Mouse (Mus musculus) liver (tissue): Measurements from ENCODE around the gene Marcks.

Source experiments
- DNase-seq: peaks from one replicate; pipeline ENCODE4 v3.0.0-alpha.2; 2020; ENCODE audit warnings: mixed read lengths

Gene Marcks

GRCm38 (mm10) chr10:37138778-37139442 lies at the start of gene Marcks:
Gene Marcks, minus strand, starts transcription at chr10:37138920.
- peak; percentile 85 for DNase-seq

DNA sequence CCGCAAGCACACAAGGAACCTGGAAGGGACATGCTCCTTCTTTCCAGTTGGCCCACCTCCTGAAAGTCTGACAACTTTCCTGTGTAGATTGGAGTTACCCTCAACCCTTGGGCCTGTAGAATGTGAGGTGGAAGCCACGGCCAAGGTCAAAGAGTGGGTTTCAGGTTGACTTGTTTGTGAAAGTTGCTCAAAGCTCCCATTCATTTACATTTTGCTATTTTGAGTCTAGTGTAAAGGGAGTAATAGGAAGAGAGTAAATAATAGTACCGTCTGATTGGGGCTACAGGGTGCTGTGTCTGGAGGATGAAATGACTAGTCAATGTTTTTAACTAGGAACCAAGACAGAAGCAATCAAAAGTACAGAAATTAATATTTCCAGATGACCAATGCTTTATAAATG lies 38.4 kb upstream of the Marcks start:
- no peak for DNase-seq

- DNase-seq = no peak
Observed at GRCm38 (mm10) chr10:37172416-37172950, 33.8 kb upstream of the Marcks start.

GRCm38 (mm10) chr10:37171711-37172415 lies 33.1 kb upstream of the Marcks start:
- no peak for DNase-seq

DNA sequence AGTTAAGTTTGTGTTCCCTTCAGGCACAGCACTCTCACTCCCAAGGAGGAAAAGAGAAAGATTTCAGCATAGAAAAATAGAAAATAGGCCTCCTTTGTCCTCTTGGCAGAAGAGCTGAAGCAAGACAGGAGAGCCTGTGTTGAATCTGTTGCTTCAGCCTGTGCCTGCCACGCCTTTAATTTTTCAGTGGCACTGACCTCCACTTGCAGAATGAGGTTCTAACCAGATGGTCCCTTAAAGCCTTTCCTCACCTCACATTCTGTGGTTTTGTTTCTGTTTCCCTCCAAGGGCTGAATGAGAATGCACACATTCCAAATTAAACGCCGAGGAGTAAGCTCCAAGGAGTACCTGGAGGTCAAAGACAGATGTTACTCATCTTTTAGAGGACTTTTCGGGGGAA lies 32.2 kb upstream of the Marcks start:
- no peak for DNase-seq

DNA sequence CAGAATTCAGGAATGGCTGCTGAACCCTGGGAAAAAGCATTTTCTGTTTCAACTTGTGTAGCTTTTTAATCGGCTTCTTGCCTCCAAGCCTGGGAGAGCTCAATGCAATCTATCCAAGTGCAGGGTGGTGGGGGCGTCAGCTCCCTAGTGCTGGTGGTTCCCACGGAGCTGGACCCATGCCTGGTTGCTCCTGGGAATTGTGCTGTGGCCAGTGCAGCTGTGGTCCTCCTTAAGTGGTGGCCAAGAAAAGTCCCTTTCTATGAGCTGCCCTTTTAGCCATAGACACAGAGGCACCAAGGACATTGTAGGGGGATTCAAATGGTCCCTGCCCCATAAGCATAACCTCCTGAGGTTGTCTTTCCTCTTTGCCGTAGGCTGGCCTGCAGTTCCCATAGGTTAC lies 31.7 kb upstream of the Marcks start:
- no peak for DNase-seq

GRCm38 (mm10) chr10:37167527-37167926 lies 28.8 kb upstream of the Marcks start:
- DNase-seq = no peak

DNA sequence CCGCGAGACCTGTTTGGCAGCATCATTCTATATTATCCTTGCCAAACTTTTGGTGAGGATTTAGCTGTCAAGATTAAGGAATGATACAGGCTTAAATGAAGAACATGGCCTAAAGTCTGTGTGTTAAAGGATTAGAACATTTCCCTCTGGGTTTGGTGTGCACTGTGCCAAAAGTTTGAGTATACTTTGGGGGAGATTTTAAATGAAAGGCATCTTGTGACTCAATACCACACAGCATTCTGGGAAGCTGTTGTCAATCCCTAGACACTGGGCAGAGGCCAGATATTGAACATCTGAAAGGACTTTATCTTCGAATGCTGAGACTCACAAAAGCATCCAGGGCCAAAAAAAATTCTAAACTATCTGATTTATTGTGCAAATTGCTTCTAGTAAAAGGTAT lies 21.0 kb upstream of the Marcks start:
- DNase-seq = no peak

DNA sequence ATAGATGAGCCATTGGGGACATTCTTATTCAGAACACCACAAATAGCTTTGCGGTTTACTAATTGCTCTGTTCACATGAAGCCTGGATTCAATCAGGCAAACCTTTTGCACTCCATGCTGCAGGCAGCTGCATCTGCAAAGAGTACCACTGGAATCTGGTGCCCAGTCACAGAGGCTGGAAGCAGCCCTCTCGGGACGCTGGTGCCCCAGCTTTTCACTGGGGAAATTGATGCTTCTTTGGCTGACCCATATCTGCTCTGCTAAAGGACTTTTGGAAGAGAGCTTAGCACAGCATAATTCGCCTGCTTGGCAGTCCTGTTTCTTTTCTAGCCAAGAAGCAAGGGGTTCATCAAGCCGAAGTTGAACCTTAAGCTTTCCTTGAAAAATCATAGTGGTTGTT lies 18.4 kb upstream of the Marcks start:
- no peak for DNase-seq

DNA sequence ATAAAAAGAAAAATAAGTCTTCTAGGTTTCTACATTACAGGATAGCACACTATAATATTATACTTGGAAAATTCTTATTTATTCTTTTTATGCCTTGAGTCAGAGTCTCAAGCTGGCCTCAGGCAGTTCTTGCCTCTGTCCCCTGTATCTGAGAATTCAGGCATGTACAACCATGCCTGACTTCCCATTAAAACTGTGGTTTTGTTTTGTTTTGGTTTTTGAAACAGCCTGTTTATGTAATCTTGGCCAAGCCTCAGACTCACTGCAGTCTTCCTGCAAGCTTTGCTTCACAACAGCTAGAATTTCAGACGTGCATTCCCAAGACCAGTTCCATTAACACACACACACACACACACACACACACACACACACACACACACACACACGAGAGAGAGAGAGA lies 16.4 kb upstream of the Marcks start:
- DNase-seq = no peak

- no peak for DNase-seq
Observed at GRCm38 (mm10) chr10:37151539-37152271, 13.0 kb upstream of the Marcks start.

GRCm38 (mm10) chr10:37148016-37148415 lies 9.3 kb upstream of the Marcks start:
- no peak for DNase-seq

- DNase-seq = no peak
Observed at GRCm38 (mm10) chr10:37145456-37145855, 6.7 kb upstream of the Marcks start.

- DNase-seq = no peak
Observed at GRCm38 (mm10) chr10:37141621-37142020, 2.9 kb upstream of the Marcks start.

DNA sequence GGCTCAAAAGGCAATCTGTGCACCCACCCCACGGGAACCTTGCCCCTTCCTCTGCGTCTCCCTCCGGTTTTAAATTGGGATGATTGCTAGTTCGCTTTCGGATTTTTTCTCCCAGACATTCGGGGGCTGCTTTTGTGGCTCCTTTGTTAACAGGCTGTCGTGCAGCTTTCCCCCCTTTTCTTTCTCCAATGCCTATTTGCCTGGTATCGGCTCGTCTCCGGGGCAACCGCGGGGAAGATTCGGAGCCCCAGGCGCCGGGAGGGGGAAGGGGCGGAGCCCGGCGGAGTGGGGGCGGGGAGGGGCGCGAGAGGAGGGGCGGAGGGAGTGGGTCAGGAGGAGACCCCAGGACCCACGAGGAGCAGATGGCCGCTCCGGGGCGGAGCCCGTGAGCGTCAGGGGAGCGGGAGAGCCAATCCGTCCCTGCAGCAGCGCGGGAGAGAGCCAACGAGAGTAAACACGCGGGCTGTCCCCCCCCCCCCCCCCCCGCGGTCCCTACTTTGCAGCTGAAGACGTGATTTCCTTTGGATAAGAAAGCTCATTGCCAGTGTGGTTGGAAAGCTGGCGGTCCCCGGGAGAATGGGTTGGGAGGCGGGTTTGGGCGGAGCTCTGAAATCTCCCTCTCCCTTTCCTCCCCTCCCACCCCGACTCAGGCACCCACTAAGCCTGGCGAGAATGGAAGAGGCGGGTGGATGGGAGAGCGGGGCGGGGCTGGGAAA lies 2.2 kb upstream of the Marcks start:
- DNase-seq = peak; percentile 85

DNA sequence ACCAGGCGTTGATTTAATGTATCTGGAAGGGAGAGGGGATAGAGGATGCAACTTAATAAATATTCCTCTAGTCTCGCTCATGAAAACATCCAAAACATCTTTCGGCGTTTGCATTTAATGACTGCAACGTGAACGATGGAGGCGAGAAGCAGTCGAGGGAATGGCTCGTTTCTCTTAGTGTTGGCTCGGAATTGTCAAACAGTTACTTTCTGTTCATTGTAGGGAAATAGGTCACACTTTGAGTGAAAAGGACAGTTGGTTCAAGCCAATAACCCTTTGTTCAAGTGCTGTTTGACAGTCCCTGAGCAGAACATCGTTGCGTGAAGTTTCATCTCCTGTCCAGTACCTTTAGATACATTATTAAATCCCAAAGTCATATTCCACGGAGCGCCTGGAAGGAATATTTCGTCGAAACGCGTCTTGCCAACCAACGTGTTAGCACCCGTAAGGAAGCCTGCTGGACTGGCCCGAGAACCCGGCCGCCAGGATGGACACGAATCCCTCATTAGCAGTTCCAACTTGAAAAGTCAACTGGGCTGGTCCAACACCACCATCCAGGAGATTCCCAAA lies 1.5 kb upstream of the Marcks start:
- DNase-seq = no peak

DNA sequence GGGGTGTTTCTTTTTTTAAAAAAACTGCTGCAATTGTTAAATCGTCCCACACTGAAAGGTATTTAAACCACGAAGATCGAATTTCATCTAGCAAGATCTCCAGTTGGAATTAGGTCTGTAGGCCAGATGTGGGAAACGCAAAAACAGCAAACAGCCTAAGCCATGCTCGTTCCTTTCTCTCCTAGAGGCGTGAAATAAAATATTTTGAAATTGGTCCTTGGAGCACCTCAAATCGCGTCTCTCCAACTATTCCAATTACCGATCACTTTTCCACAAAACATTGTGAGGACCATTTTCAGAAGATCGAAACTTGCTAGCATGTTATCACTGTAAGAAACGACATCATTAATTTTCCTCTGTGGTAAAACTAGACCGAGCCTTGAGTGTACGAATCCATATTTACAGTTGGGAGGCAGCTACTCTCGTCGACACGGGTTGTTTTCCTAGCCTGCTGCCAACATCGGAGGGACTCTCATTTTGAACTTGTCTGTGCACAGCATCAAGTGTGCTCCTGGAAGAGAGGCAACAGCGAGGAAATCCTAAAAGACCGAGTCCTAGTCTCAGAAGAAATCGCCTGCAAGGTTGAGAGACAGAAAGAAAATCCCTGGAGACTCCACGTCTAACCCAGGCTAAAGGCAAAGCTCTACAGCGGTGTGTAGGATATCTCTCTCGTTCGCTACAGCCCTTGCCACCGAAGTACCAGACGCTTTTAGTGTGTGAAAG lies 884 bp upstream of the Marcks start:
- no peak for DNase-seq

GRCm38 (mm10) chr10:37138311-37138731 lies 399 bp downstream of the Marcks start:
- peak; percentile 19 for DNase-seq

DNA sequence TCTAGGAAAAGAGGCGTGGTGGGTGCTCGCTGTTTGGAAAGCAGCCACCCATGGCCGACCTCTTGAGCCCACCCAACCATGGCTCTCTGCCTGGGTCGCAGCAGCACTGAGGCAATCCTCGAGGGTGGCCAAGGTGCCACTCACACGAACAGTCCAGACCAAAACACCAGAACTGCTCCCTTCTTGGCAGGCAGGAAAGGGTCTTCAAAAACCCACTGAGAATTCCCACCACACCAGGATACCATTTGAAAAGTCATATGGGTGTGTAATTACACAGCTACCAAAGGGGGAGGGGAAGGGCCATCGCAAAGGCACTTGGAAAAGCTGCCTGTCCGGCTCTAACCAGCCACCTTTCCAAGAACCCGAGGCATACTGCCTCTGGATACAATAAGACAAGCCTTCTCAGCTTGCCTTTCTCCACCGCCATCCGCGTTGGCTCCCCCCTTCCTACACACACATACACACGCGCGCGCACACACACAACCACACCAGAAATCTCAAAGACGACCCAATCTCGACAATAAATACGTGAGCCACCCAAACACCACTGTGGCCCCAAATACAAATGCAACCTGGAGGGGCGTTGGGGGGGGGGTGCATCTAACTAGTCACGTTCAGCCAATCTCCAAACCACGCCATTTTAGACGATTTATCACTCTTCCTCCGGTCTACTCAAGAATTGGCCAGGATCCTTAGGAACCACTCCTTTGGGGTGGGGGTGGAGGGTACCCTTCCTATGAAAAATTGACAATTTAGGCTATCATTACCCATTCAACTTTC lies 999 bp downstream of the Marcks start:
- peak; percentile 27 for DNase-seq

DNA sequence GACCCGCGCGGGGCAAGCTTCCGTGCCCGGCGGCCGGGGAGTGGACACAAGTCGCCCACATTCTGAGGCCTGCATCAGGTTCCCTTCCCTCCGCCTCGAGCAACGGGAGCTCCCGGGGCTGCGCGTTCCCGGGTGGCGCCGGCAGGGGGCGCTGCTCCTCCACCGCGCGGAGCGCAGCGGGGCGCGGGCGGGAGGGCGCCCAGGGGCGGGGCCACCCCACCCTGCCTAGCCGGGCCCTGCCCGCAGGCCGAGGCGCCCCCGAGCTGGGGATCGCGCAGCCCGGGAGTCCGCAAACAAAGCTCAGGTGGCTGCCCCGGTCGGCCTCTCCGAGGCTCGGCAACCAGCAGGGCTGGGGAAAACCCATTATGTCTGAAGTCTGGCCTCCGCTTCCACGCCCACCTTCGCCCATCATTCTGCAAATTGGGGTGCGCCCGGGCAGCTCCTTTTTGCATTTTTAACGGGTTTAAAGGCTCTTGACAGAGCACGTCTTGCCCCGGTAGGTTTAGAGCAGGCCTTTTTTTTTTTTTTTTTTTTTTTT lies 1.7 kb downstream of the Marcks start:
- DNase-seq = peak; percentile 87
